Mouse (Mus musculus) liver, embryonic 13.5 days (tissue): ENCODE measurements around the gene Gm14296. TPM values are rescaled to one million over a fixed set of nuclear protein-coding genes. Genes with fewer than 3 reads are reported as not detected.
"Not testable (repeated sequence)": the region's sequence is repeated elsewhere in the genome, so short reads cannot be mapped to it uniquely, and the experiment has no call there.

ENCODE experiments used
- ATAC-seq: fragments of 200-750 bp; cut with Nextera tagmentation; 2 replicates; pipeline ENCODE4 v1.8.0; 2017; ENCODE audit warnings: low read depth, mild to moderate bottlenecking, moderate number of reproducible peaks, moderate library complexity
- DNase-seq: peaks from one replicate; pipeline ENCODE4 v3.0.0; 2022
- H3K27ac ChIP-seq: fragments of 300-500 bp; sonication (generic); 2 replicates; pipeline ENCODE4 v1.5.1; 2015; ENCODE audit warnings: moderate library complexity, mild to moderate bottlenecking, inconsistent platforms
- H3K27me3 ChIP-seq: fragments of 300-500 bp; sonication (generic); 2 replicates; pipeline ENCODE4 v1.6.1; 2015; ENCODE audit warnings: mild to moderate bottlenecking, inconsistent platforms
- H3K36me3 ChIP-seq: fragments of 300-500 bp; sonication (generic); 2 replicates; pipeline ENCODE4 v1.6.1; 2015; ENCODE audit warnings: mild to moderate bottlenecking, inconsistent platforms
- H3K4me1 ChIP-seq: fragments of 300-500 bp; sonication (generic); replicated peaks from 2 replicates; pipeline ENCODE4 v1.6.1; 2015; ENCODE audit warnings: inconsistent platforms
- H3K4me2 ChIP-seq: fragments of 300-500 bp; sonication (generic); 2 replicates; pipeline ENCODE4 v1.6.1; 2015; ENCODE audit warnings: inconsistent platforms, mild to moderate bottlenecking, moderate library complexity
- H3K4me3 ChIP-seq: fragments of 300-500 bp; sonication (generic); replicated peaks from 2 replicates; pipeline ENCODE4 v1.5.1; 2015; ENCODE audit warnings: mild to moderate bottlenecking, inconsistent platforms
- H3K9ac ChIP-seq: fragments of 300-500 bp; sonication (generic); 2 replicates; pipeline ENCODE4 v1.6.1; 2015; ENCODE audit warnings: mild to moderate bottlenecking, inconsistent platforms
- H3K9me3 ChIP-seq: fragments of 300-500 bp; sonication (generic); replicated peaks from 2 replicates; pipeline ENCODE4 v1.6.1; 2016; ENCODE audit warnings: inconsistent platforms
- WGBS: fragments of 180-500 bp; shearing (Covaris S2); methylation state at CpG from one replicate; pipeline ENCODE4 v1.1.7; 2015; ENCODE audit not compliant: insufficient replicate concordance; 5-methylcytosine and 5-hydroxymethylcytosine counted together
- polyA plus RNA-seq: library from polyadenylated mRNA; unstranded; fragments of >200 nt; fragmentation: Nextera tagmentation; extraction: Ambion mirVana; gene quantifications from 2 replicates; pipeline ENCODE4 v1.2.1, GENCODE M21; 2015

Gene Gm14296
- 2.2 and 4.3 TPM in 2 replicates for polyA plus RNA-seq

DNA sequence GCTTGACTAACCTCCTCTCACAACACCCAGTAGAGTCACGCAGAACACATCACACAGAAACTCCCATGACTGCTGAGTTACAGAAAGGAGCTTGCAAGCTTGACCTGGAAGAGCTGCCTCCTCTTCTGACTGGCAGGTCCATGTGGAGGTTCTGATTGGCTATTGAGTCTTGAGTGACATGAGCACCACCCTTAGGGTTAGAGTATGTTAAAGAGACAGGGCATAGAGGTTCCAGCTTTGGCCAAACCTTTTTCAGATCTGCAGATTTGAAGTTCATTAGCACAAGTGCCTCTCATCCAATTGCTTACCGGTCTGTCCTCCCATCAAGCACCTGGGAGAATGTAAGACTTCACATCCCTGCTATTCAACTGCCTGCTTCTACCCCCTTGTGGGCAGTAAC lies at the start of gene Gm14296:
TSS of gene Gm14296 (minus strand) at position 101 of the 400 bp plus-strand sequence.
- H3K36me3 ChIP-seq, H3K9ac ChIP-seq, H3K27ac ChIP-seq, H3K27me3 ChIP-seq, ATAC-seq, H3K4me2 ChIP-seq, H3K4me3 ChIP-seq, H3K9me3 ChIP-seq, DNase-seq, H3K4me1 ChIP-seq: not testable (repeated sequence)
- WGBS: no CpG with 5 or more reads among the region's 2 CpGs

DNA sequence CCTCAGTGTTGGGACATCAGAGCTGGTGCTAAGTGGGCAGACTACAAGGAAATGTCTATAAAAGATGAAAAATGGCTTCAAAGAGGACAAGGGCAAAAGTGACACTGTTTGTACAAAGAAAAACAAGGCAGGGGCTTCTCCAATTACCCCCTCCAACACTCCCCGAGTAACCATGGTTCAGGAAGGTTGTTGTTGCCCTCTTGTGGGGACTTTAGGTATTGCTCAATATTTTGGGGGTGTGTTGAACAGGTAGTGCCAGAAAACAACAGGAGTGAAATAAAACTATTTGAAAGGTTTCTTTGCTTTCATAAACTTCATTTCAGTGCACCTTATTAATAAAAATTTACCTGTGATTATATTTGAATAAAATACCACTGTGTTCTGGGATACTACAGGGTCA lies 22.1 kb downstream of the Gm14296 start:
- no CpG with 5 or more reads among the region's 1 CpGs for WGBS
- not testable (repeated sequence) for H3K4me2 ChIP-seq, H3K27ac ChIP-seq, ATAC-seq, H3K4me1 ChIP-seq, DNase-seq, H3K9me3 ChIP-seq, H3K9ac ChIP-seq, H3K4me3 ChIP-seq, H3K36me3 ChIP-seq, H3K27me3 ChIP-seq

Other genes starting within 250 kb of the Gm14296 start
- 6.0 and 7.0 TPM in 2 replicates for gene Gm14305, start 219.5 kb downstream of the Gm14296 start, polyA plus RNA-seq
- gene Gm14295, start 129.2 kb downstream of the Gm14296 start, polyA plus RNA-seq: 3.7 and 4.2 TPM in 2 replicates
- gene Gm14408, start 96.7 kb downstream of the Gm14296 start, polyA plus RNA-seq: not detected in 2 replicates
- gene Gm14419, start 73.1 kb upstream of the Gm14296 start, polyA plus RNA-seq: 2.6 and 2.7 TPM in 2 replicates
- gene Gm14401, start 146.5 kb upstream of the Gm14296 start, polyA plus RNA-seq: not detected in 2 replicates